Mouse (Mus musculus) limb, embryonic 15.5 days (tissue): ENCODE measurements at regions not wholly inside any gene's neighbourhood (a gene's known extent, or its start where the extent isn't known, plus 50 kb on each side); places are given as distances from the start of the nearest gene placed in this dataset.
A peak's percentile ranks its signal among the peaks of the same experiment; 100 is the strongest.

Experiments
- ATAC-seq: fragments of 200-750 bp; cut with Nextera tagmentation; 2 replicates; pipeline ENCODE4 v1.8.0; 2017; ENCODE audit warnings: low read depth, moderate TSS enrichment; ENCODE audit not compliant: insufficient number of reproducible peaks, low FRiP score, low TSS enrichment
- H3K27ac ChIP-seq: fragments of 300-500 bp; sonication (generic); 2 replicates; pipeline ENCODE4 v1.5.1; 2015; ENCODE audit warnings: moderate library complexity, mild to moderate bottlenecking, inconsistent platforms
- H3K27me3 ChIP-seq: fragments of 300-500 bp; sonication (generic); 2 replicates; pipeline ENCODE4 v1.6.1; 2015; ENCODE audit warnings: inconsistent platforms
- H3K36me3 ChIP-seq: fragments of 300-500 bp; sonication (generic); 2 replicates; pipeline ENCODE4 v1.6.1; 2015; ENCODE audit warnings: inconsistent platforms
- H3K4me1 ChIP-seq: fragments of 300-500 bp; sonication (generic); 2 replicates; pipeline ENCODE4 v1.6.1; 2015; ENCODE audit warnings: inconsistent platforms
- H3K4me2 ChIP-seq: fragments of 300-500 bp; sonication (generic); 2 replicates; pipeline ENCODE4 v1.6.1; 2015; ENCODE audit warnings: mild to moderate bottlenecking, inconsistent platforms
- H3K4me3 ChIP-seq: fragments of 300-500 bp; sonication (generic); 2 replicates; pipeline ENCODE4 v1.5.1; 2015; ENCODE audit warnings: mild to moderate bottlenecking, inconsistent platforms
- H3K9ac ChIP-seq: fragments of 300-500 bp; sonication (generic); 2 replicates; pipeline ENCODE4 v1.6.1; 2015; ENCODE audit warnings: inconsistent platforms
- H3K9me3 ChIP-seq: fragments of 300-500 bp; sonication (generic); 2 replicates; pipeline ENCODE4 v1.6.1; 2016; ENCODE audit warnings: inconsistent platforms
- WGBS: fragments of 180-500 bp; shearing (Covaris S2); methylation state at CpG from one replicate; pipeline ENCODE4 v1.1.7; 2015; 5-methylcytosine and 5-hydroxymethylcytosine counted together

DNA sequence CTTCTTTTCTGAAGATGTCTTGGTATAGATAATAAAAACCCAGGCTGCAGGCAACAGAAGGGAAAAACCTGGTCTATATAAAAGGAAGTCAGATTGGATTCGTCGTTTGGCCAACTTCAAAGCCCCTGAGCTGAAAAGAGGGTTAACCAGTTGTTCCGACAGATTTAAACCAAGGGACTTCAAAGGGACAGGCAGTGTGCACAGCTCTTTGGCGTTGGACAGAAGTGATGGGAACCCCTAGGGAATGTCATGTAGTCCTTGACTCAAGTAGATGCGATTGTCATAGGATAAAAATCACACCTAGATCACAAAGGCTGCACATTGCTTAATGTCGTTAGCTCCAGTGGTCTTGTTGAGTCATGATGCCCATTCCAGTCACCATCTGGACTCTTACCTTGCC, 865.8 kb upstream of the Car8 start:
- no peak for ATAC-seq
- no peak overlapping the region for H3K4me3 ChIP-seq
- H3K4me1 ChIP-seq: no peaks in the 10 kb centered on the region
- H3K9ac ChIP-seq: no peak overlapping the region
- no peaks in the 10 kb centered on the region for H3K9me3 ChIP-seq
- H3K27ac ChIP-seq: no peak overlapping the region
- H3K27me3 ChIP-seq: peaks cover 4% of the 10 kb centered on the region; the same call in 1 of the 2 replicates
- H3K36me3 ChIP-seq: no peaks in the 10 kb centered on the region
- no peak overlapping the region for H3K4me2 ChIP-seq
- WGBS: 34% methylated on average over 6 of the region's 6 CpGs

DNA sequence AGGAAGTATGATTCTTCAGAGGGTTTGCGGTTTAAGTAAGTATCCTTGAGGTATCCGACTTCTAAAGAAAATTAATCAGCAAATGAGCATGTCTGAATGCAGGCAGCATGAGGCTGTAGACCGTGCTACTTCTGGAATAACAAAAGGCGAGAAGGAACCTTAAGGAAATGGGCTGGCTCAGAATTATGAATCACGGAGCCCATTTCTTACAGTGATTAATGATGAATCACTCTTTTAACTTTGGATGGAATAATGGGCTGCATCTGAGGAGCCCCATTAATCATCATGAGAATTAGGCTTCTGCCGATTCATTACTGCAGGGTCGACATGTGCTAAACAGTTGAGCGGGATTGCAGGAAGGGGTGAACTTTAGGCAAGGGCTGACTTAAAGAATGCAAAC, 865.1 kb upstream of the Car8 start:
- WGBS: 52% methylated on average over 8 of the region's 8 CpGs
- no peak for ATAC-seq
- H3K4me2 ChIP-seq: no peak overlapping the region
- no peak overlapping the region for H3K27ac ChIP-seq
- no peak overlapping the region for H3K9ac ChIP-seq
- no peaks in the 10 kb centered on the region for H3K4me1 ChIP-seq
- H3K4me3 ChIP-seq: no peak overlapping the region
- no peaks in the 10 kb centered on the region for H3K36me3 ChIP-seq
- H3K27me3 ChIP-seq: peaks cover 4% of the 10 kb centered on the region; the same call in 1 of the 2 replicates
- H3K9me3 ChIP-seq: no peaks in the 10 kb centered on the region

DNA sequence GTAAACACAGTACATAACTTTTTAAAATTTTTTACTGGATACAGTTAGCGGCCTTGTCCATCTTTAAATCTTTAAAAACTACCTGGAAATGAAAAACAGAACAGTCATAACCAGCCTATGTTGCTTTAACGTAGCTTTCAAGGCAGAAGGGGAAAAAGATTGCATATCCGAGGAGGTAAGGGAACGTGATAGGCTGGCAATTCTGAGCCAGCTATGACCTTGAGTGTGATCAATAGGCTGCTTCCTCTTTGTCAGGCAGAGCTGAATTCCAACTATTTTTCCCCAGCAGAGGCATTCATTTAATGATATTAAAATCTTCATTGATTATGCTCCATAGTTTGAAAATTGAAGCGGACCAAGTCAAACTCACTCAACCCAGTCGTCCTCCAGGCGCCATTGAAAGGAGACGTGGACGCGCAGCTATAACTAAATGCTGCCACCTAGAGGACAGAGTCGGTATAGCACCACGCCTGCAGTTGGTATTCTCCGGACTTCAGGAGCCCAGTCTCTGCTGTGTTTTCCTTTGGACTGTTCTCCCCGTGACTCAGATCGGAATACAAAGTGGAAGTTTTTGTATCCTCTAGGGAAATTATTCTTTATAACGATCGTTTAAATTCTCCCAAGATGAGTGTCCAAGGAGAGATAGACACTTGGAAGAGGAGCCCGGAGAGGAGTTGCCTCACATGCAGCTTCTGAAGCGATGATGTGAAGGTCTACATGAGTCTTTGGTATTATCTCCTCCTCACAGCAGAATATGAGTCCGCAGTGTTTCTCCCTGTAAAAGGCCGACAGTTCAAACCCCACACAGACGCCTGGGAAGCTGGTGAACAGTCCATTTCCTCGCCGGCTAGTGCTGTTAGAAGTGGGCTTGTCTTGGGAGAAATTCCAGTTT, 858.2 kb upstream of the Car8 start:
- H3K4me2 ChIP-seq: peak overlapping the region; percentile 33; the same call in 1 of the 2 replicates

DNA sequence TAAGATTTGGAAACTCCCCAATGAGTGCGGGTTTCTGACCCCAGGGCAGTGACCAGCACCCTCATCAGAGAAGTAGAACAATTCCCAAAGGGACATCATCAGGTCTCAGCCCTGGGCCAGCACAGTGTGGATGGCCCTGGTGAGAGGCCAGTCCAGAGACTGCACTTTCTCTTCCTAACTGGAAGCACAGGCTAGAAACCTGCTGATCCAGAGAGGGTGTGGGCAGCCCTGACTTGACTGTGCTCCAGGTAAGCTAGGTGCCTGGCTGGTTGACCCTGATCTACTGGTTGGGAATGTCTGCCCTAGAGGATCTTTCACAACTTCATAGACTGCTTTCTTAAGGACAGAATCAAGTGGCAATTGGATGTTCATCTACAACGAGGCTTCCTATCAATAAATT, 857.4 kb upstream of the Car8 start:
- Histone ChIP-seq H3K9me3 (no peaks in the 10 kb centered on the region), H3K4me2 (no peak overlapping the region), H3K27me3 (peaks cover 17% of the 10 kb centered on the region; the same call in 1 of the 2 replicates), H3K4me3 (no peak overlapping the region), H3K4me1 (peaks cover 5% of the 10 kb centered on the region), H3K27ac (no peak overlapping the region), H3K36me3 (no peaks in the 10 kb centered on the region), H3K9ac (no peak overlapping the region)
- WGBS: 72% methylated on average over 2 of the region's 2 CpGs
- ATAC-seq: 0 out of 2 replicates have a peak, but pooled peaks have one; percentile 22

More for the DNA sequence above, 858.2 kb upstream of the Car8 start:
- Histone ChIP-seq H3K9me3 (no peaks in the 10 kb centered on the region), H3K4me1 (peaks cover 5% of the 10 kb centered on the region), H3K27ac (no peak overlapping the region), H3K4me3 (no peak overlapping the region), H3K9ac (no peak overlapping the region), H3K27me3 (peaks cover 17% of the 10 kb centered on the region; the same call in 1 of the 2 replicates), H3K36me3 (no peaks in the 10 kb centered on the region)
- ATAC-seq: no peak
- WGBS: 24% methylated on average over 24 of the region's 24 CpGs

DNA sequence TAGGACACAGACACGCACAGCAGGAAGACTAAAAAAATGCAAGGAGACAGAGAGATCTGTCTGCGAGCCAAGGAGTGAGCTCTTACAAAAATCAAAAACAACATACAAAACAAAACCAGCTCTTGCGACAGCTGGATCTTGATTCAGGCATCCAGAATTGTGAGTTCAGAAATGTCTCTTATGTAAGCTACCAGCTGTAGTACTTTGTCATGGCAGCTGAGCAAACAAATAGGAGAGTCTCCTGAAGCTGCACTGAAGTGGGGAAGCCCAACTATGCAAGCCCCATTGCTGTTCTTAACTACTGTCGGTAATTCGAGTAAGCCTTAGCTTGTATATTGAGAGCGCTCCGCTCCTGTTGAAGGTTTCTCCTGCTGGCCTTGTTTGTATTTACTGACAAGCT, 856.8 kb upstream of the Car8 start:
- ATAC-seq: no peak
- 51% methylated on average over 7 of the region's 7 CpGs for WGBS
- no peak overlapping the region for H3K4me3 ChIP-seq
- peaks cover 17% of the 10 kb centered on the region; the same call in 1 of the 2 replicates for H3K27me3 ChIP-seq
- no peaks in the 10 kb centered on the region for H3K36me3 ChIP-seq
- no peak overlapping the region for H3K4me2 ChIP-seq
- H3K9ac ChIP-seq: no peak overlapping the region
- peaks cover 5% of the 10 kb centered on the region for H3K4me1 ChIP-seq
- H3K27ac ChIP-seq: no peak overlapping the region
- no peaks in the 10 kb centered on the region for H3K9me3 ChIP-seq

DNA sequence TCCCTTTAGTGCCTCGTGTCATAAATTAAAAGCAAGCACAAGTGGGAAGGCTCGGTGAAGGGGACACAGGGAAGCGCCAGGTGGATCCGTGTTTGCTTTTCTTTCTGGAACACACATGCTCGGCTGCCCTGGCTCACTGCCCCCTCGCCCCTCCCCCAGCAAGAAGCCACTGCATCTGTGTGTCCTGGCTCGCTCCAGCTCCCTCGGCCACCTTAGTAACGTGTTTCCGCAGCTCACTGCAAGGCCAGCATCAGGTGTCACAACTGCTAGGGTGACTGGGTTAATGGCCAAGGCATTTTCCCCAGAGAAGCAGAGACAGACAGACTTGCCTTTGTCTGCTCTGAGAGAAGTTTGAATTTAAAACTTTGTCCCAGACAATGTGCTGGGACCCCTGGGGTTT, 855.7 kb upstream of the Car8 start:
- ATAC-seq: no peak
- peaks cover 5% of the 10 kb centered on the region for H3K4me1 ChIP-seq
- no peak overlapping the region for H3K4me3 ChIP-seq
- WGBS: 19% methylated on average over 10 of the region's 10 CpGs
- no peak overlapping the region for H3K4me2 ChIP-seq
- no peaks in the 10 kb centered on the region for H3K9me3 ChIP-seq
- H3K9ac ChIP-seq: no peak overlapping the region
- H3K27me3 ChIP-seq: peaks cover 17% of the 10 kb centered on the region; the same call in 1 of the 2 replicates
- H3K27ac ChIP-seq: no peak overlapping the region
- H3K36me3 ChIP-seq: no peaks in the 10 kb centered on the region

DNA sequence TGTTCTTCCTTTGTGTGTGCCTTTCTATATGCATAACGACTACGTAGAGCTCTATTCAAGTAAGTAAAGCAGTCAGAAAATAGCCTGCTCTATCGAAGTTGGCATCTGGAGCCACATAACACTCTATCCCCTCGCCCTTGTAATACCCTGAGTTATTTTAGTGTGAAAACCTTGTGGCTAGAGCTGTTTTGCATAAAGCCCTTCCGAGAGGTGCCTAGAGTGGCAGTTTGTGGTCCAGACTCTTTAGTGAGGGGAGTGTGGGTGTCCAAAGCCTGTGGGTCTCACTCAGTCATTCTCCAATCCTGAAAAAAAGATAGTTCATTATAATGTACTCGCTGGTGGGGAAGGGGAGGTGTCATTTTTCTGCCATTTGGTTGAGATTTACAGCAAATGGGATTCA, 855.2 kb upstream of the Car8 start:
- Histone ChIP-seq H3K9me3 (no peaks in the 10 kb centered on the region), H3K27ac (no peak overlapping the region), H3K9ac (no peak overlapping the region), H3K27me3 (peaks cover 17% of the 10 kb centered on the region; the same call in 1 of the 2 replicates), H3K4me1 (peaks cover 5% of the 10 kb centered on the region), H3K36me3 (no peaks in the 10 kb centered on the region), H3K4me2 (no peak overlapping the region), H3K4me3 (no peak overlapping the region)
- no peak for ATAC-seq
- 44% methylated on average over 6 of the region's 6 CpGs for WGBS

DNA sequence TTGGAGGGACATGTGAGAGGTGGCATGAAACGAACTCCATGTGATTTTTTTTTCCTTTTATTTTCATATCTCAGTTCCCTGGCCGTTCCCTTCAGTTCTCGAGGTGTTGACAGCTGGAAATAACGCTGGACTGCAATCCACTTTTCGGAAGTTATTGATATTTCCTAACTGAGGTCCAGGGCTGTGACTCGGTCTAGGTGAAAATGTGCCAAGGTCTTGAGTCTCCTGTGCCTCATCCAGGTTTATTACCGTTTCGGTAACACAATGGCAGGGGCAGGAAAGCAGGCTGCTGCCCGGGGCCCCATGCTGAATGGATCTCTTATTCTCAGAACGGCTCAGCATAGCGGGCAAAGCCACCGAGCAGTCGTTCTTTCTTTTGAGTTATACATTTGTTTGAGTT, 844.7 kb upstream of the Car8 start:
- Histone ChIP-seq H3K27ac (no peak overlapping the region), H3K9ac (no peak overlapping the region), H3K36me3 (no peaks in the 10 kb centered on the region), H3K4me2 (no peak overlapping the region), H3K4me3 (no peak overlapping the region), H3K4me1 (peaks cover 15% of the 10 kb centered on the region), H3K9me3 (no peaks in the 10 kb centered on the region), H3K27me3 (no peaks in the 10 kb centered on the region)
- no peak for ATAC-seq
- 48% methylated on average over 13 of the region's 13 CpGs for WGBS

DNA sequence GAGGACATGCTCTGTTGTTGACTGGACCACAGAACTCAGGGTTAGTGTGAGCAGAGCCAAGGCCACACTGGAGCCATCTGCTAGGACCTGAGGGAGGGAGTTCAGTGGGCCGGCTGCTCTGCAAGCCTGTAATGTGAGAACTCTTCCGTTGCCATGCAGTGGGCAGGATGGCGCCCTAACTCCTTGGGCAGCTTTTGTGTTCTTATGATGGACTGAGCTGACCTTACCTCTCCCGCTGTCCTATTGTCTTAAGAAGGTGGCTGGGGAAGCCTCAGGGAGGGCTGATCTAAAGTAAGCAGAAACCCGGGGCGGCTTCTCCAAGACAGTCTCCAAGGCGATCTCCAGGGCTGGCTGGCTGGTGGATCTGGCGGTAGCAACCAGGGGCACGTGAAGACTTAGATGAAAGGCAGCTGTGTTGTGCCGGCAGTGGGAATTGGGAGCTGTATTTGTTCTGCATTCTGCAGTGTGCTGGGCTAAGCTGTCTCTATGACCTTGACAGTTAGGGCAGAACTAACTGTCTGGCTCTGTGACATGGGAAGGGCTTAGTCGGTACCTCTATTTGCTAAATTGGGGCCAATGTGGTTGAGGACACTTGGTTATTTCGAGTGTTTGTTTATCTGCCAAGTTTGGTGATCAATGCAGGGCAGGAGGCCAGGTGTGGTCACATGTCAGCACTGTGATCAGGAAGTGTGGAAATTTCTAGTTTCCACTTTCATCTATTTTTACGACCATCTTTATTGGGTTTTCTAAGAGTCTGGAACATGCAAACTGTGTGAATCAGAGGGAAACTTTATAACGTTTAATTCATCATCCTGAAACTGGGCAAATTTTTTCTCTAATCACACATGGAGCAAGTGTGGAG, 843.1 kb upstream of the Car8 start:
- no peak for ATAC-seq
- Histone ChIP-seq H3K9ac (no peak overlapping the region), H3K27me3 (no peaks in the 10 kb centered on the region), H3K27ac (no peak overlapping the region), H3K4me2 (no peak overlapping the region), H3K9me3 (no peaks in the 10 kb centered on the region), H3K36me3 (no peaks in the 10 kb centered on the region), H3K4me1 (peaks cover 15% of the 10 kb centered on the region), H3K4me3 (no peak overlapping the region)
- WGBS: 37% methylated on average over 14 of the region's 14 CpGs

DNA sequence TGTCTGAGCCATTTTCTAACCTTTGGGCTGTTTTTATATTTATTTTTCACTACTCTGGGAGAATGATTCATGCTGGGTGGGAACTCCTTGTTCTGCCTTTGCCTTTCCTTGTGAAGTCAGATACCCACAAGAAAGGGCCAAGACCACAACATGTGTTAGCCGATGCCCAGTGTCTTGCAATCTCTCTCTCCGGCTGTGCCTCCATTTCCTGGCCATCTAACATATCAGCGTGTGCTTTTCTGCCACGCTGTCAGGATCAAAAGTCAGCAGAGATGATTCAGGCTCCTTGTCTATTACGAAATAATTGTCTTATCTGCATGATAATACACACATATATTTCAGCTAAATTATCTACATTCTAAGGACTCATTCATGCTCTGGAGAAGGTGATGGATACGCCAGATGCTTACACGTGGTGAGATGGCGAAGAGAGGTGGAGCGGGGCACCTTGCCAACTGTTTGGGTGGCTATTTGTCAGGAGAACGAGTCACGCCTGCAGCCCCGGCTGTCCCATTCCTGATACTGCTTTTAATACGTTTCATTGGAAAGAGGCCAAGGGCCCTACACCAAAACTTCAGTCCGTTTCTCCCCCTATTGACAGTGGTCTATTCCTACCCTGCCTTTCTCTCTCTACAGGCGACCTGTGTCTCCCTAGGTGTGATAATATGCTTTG, 842.1 kb upstream of the Car8 start:
- peaks cover 15% of the 10 kb centered on the region for H3K4me1 ChIP-seq
- H3K4me2 ChIP-seq: no peak overlapping the region
- no peak overlapping the region for H3K4me3 ChIP-seq
- H3K36me3 ChIP-seq: no peaks in the 10 kb centered on the region
- no peak for ATAC-seq
- H3K9ac ChIP-seq: no peak overlapping the region
- 66% methylated on average over 15 of the region's 15 CpGs for WGBS
- no peak overlapping the region for H3K27ac ChIP-seq
- no peaks in the 10 kb centered on the region for H3K27me3 ChIP-seq
- H3K9me3 ChIP-seq: no peaks in the 10 kb centered on the region

DNA sequence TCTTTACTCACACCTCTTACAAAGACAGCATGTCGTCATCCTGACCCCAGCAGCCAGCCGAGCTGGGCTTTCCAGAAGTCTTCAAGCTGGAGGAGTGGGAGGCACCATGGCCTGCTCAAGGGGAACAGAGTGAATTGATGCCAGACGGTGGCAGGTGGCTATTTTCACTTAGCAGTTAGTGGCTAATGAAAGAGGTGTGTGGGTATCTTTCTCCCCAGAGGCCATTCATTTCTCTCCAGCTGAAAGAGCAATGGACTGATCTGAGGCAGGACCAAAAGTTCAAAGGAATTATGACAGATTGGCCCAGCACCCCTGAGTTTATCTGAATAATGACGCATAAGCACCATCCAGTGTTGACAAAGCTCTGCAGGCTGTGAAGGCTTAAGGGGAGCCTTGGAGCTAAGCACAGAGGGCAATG, 841.0 kb upstream of the Car8 start:
- H3K27ac ChIP-seq: no peak overlapping the region
- H3K36me3 ChIP-seq: no peaks in the 10 kb centered on the region
- H3K4me3 ChIP-seq: no peak overlapping the region
- no peak for ATAC-seq
- H3K4me2 ChIP-seq: no peak overlapping the region
- H3K9ac ChIP-seq: no peak overlapping the region
- no peaks in the 10 kb centered on the region for H3K9me3 ChIP-seq
- H3K27me3 ChIP-seq: no peaks in the 10 kb centered on the region
- peaks cover 15% of the 10 kb centered on the region for H3K4me1 ChIP-seq
- WGBS: 26% methylated on average over 4 of the region's 4 CpGs
